Mouse (Mus musculus): ENCODE measurements around the gene Pecam1. TPM values are rescaled to one million over a fixed set of nuclear protein-coding genes. Genes with fewer than 3 reads are reported as not detected.

Pecam1 gene
- total RNA-seq, 1 experiment: 83.9 TPM

DNA sequence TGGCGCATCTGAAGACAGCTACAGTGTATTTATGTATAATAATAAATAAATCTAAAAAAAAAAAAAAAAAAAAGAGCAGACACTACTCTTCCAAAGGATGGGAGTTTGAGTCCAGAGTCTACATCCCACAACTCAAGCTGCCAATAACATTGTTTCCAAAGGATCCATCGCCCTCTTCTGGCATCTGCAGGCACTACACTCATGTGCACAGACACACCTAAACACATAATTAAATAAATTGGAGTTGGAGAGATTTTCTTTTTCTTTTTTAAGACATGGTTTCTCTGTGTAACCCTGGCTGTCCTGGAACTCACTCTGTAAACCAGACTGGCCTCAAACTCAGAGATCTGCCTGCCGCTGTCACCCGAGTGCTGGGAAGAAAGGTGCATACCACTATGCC lies 17.1 kb upstream of the Pecam1 start:
- Histone ChIP-seq H3K9ac (ENCODE audit: insufficient read depth, low read depth, low read length, poor library complexity, severe bottlenecking) (no peak overlapping the region), H3K36me3 (ENCODE audit: control insufficient read depth, insufficient read depth, low read length, poor library complexity, severe bottlenecking) (peaks cover 25% of the 10 kb centered on the region), H3K9me3 (ENCODE audit: control insufficient read depth, insufficient read depth, low read depth, low read length) (no peaks in the 10 kb centered on the region), H3K4me1 (ENCODE audit: control insufficient read depth in 2 of 2, insufficient read depth in 2 of 2, low read length in 2 of 2, poor library complexity in 1 of 2) (peaks cover 0 to 4% of the 10 kb centered on the region in 2 experiments; a peak in 1 of 4 replicates), H3K27ac (ENCODE audit: insufficient read depth, low read depth, low read length, poor library complexity, severe bottlenecking) (no peak overlapping the region), H3K4me3 (ENCODE audit: insufficient read depth in 1 of 2, low read depth in 1 of 2, low read length in 2 of 2, poor library complexity in 1 of 2, severe bottlenecking in 1 of 2) (no peak overlapping the region)
- DNase-seq (ENCODE audit: low read depth, low spot score): no peak
- TF ChIP-seq ZNF384 (IDR thresholded peaks at IDR 0.05; ENCODE audit: low read depth, low read length) (no peak), CHD2 (IDR thresholded peaks at IDR 0.05; ENCODE audit: low read depth, low read length) (no peak), HCFC1 (IDR thresholded peaks at IDR 0.05; ENCODE audit: borderline replicate concordance, insufficient read depth, low read length) (no peak), ZC3H11A (IDR thresholded peaks at IDR 0.05; ENCODE audit: borderline replicate concordance, low read depth, low read length) (no peak), MAFK (IDR thresholded peaks at IDR 0.05; ENCODE audit: insufficient read depth, low read depth, low read length) (no peak)
- in situ Hi-C loops (cut with MboI; ENCODE audit: low sequenced_read_pairs in 2 of 2, unreplicated experiment in 2 of 2): no loop called here

DNA sequence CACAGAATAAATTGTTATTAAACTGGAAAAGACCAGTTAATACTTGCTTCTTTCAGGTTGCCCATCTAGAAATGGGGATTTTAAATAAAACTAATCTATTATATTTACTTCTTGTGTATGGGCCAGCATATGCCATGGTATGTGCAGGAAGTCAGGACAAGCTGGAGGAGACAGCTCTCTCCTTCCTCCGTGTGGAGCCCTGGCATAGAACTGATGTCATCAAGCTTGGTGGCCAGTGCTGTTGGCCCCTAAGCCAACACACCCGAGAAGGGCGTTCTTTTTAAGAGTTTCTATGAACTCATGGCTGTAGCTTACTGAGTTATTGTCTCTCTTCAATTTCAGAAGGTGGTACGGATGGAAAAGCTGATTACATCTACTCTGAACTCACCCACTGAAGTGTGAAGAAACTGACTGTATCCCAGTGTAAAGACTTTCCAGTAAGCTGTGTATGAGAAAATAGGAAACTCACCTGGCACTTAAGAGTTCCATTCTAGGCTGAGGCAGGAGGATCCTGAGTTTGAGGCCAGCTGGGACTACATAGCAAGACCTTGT lies 16.3 kb upstream of the Pecam1 start:
- DNase-seq (ENCODE audit: low read depth, low spot score): no peak
- TF ChIP-seq HCFC1 (IDR thresholded peaks at IDR 0.05; ENCODE audit: borderline replicate concordance, insufficient read depth, low read length) (no peak), MAFK (IDR thresholded peaks at IDR 0.05; ENCODE audit: insufficient read depth, low read depth, low read length) (no peak), ZNF384 (IDR thresholded peaks at IDR 0.05; ENCODE audit: low read depth, low read length) (no peak), ZC3H11A (IDR thresholded peaks at IDR 0.05; ENCODE audit: borderline replicate concordance, low read depth, low read length) (no peak), CHD2 (IDR thresholded peaks at IDR 0.05; ENCODE audit: low read depth, low read length) (no peak)
- in situ Hi-C loops (cut with MboI; ENCODE audit: low sequenced_read_pairs in 2 of 2, unreplicated experiment in 2 of 2): no loop called here
- Histone ChIP-seq H3K4me3 (ENCODE audit: insufficient read depth in 1 of 2, low read depth in 1 of 2, low read length in 2 of 2, poor library complexity in 1 of 2, severe bottlenecking in 1 of 2) (no peak overlapping the region), H3K27ac (ENCODE audit: insufficient read depth, low read depth, low read length, poor library complexity, severe bottlenecking) (no peak overlapping the region), H3K9ac (ENCODE audit: insufficient read depth, low read depth, low read length, poor library complexity, severe bottlenecking) (no peak overlapping the region), H3K36me3 (ENCODE audit: control insufficient read depth, insufficient read depth, low read length, poor library complexity, severe bottlenecking) (peaks cover 21% of the 10 kb centered on the region), H3K4me1 (ENCODE audit: control insufficient read depth in 2 of 2, insufficient read depth in 2 of 2, low read length in 2 of 2, poor library complexity in 1 of 2) (peaks cover 4 to 12% of the 10 kb centered on the region in 2 experiments; a peak in 3 of 4 replicates), H3K9me3 (ENCODE audit: control insufficient read depth, insufficient read depth, low read depth, low read length) (no peaks in the 10 kb centered on the region)

DNA sequence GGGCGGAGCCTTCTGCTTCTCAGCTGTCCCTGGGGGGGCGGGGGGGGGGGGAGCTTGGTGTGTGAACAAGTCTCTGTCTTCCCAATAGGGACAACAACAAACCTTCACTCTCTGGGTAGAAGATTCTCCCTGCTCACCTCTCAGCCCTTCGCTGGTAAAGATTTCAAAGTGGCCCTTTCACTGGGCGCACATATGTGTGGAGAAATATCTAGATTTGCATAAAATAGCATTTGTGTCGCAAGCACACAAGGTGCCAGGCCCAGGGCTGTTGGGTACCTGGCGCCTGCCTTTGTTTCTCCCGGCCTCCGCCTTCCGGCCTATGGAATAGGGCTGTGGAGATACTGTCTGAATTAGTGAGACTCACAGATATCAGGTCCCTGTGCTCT lies 12.4 kb upstream of the Pecam1 start:
- DNase-seq (ENCODE audit: low read depth, low spot score): no peak
- Histone ChIP-seq H3K27ac (ENCODE audit: insufficient read depth, low read depth, low read length, poor library complexity, severe bottlenecking) (no peak overlapping the region), H3K36me3 (ENCODE audit: control insufficient read depth, insufficient read depth, low read length, poor library complexity, severe bottlenecking) (peaks cover 7% of the 10 kb centered on the region), H3K9me3 (ENCODE audit: control insufficient read depth, insufficient read depth, low read depth, low read length) (no peaks in the 10 kb centered on the region), H3K4me1 (ENCODE audit: control insufficient read depth in 2 of 2, insufficient read depth in 2 of 2, low read length in 2 of 2, poor library complexity in 1 of 2) (peaks cover 4 to 13% of the 10 kb centered on the region in 2 experiments; a peak in 3 of 4 replicates), H3K4me3 (ENCODE audit: insufficient read depth in 1 of 2, low read depth in 1 of 2, low read length in 2 of 2, poor library complexity in 1 of 2, severe bottlenecking in 1 of 2) (no peak overlapping the region), H3K9ac (ENCODE audit: insufficient read depth, low read depth, low read length, poor library complexity, severe bottlenecking) (no peak overlapping the region)
- in situ Hi-C loops (cut with MboI; ENCODE audit: low sequenced_read_pairs in 2 of 2, unreplicated experiment in 2 of 2): no loop called here
- TF ChIP-seq MAFK (IDR thresholded peaks at IDR 0.05; ENCODE audit: insufficient read depth, low read depth, low read length): no peak
- no peak for TF ChIP-seq ZNF384 (IDR thresholded peaks at IDR 0.05; ENCODE audit: low read depth, low read length)

DNA sequence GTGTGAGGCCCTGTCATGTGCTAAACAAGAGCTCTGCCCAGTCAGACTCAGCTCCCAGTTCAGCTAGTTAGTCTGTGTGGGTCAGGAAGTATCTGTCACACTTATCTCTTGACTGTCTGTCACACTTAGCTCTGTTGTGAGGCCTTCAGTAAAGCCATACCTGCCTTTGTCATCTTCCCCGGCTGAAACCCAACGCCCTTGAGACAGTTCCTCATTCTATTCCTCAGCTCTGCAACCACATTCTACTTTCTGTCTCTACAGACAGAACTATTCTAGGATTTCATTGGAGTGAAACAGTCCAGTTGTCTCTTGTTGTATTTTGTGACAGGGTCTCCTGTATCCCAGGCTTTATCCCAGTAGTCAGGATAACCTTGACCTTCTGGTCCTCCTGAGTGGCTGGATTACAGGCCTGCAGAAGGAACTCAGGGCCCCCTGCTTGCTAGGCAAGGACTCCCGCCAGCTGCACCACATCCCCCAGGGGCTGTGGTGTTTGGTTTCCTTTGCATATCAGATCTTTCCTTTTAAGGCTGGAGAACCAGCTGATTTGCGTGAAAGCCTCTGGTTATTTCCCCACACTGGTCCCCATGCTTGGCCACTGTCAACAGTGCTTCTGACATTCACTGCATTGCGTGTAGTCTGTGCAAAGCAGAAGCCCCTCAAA lies 11.8 kb upstream of the Pecam1 start:
- no peak overlapping the region for H3K4me3 ChIP-seq (ENCODE audit: insufficient read depth in 1 of 2, low read depth in 1 of 2, low read length in 2 of 2, poor library complexity in 1 of 2, severe bottlenecking in 1 of 2)
- peaks cover 4 to 17% of the 10 kb centered on the region in 2 experiments; a peak in 3 of 4 replicates for H3K4me1 ChIP-seq (ENCODE audit: control insufficient read depth in 2 of 2, insufficient read depth in 2 of 2, low read length in 2 of 2, poor library complexity in 1 of 2)
- no peak for TF ChIP-seq ZNF384 (IDR thresholded peaks at IDR 0.05; ENCODE audit: low read depth, low read length)
- no peak for TF ChIP-seq CHD2 (IDR thresholded peaks at IDR 0.05; ENCODE audit: low read depth, low read length)
- no peak for TF ChIP-seq HCFC1 (IDR thresholded peaks at IDR 0.05; ENCODE audit: borderline replicate concordance, insufficient read depth, low read length)
- TF ChIP-seq MAFK (IDR thresholded peaks at IDR 0.05; ENCODE audit: insufficient read depth, low read depth, low read length): no peak
- no peak for TF ChIP-seq ZC3H11A (IDR thresholded peaks at IDR 0.05; ENCODE audit: borderline replicate concordance, low read depth, low read length)
- no peak overlapping the region for H3K27ac ChIP-seq (ENCODE audit: insufficient read depth, low read depth, low read length, poor library complexity, severe bottlenecking)
- H3K36me3 ChIP-seq (ENCODE audit: control insufficient read depth, insufficient read depth, low read length, poor library complexity, severe bottlenecking): peaks cover 4% of the 10 kb centered on the region
- no peak overlapping the region for H3K9ac ChIP-seq (ENCODE audit: insufficient read depth, low read depth, low read length, poor library complexity, severe bottlenecking)
- no peak for DNase-seq (ENCODE audit: low read depth, low spot score)
- H3K9me3 ChIP-seq (ENCODE audit: control insufficient read depth, insufficient read depth, low read depth, low read length): no peaks in the 10 kb centered on the region
- in situ Hi-C loops (cut with MboI; ENCODE audit: low sequenced_read_pairs in 2 of 2, unreplicated experiment in 2 of 2): no loop called here
